Mouse (Mus musculus) lung, embryonic 14.5 days (tissue): Measurements from ENCODE around the gene Tmem115. TPM values are rescaled to one million over a fixed set of nuclear protein-coding genes. Genes with fewer than 3 reads are reported as not detected.
"Not testable (repeated sequence)": the region's sequence is repeated elsewhere in the genome, so short reads cannot be mapped to it uniquely, and the experiment has no call there.

Source experiments
- ATAC-seq: fragments of 200-750 bp; cut with Nextera tagmentation; 2 replicates; pipeline ENCODE4 v1.8.0; 2017; ENCODE audit warnings: mild to moderate bottlenecking, moderate TSS enrichment, moderate library complexity; ENCODE audit not compliant: insufficient read depth
- DNase-seq: peaks from one replicate; pipeline ENCODE4 v3.0.0-alpha.2; 2015
- H3K27ac ChIP-seq: fragments of 300-500 bp; sonication (generic); 2 replicates; pipeline ENCODE4 v1.5.1; 2014; ENCODE audit warnings: low read depth, mild to moderate bottlenecking, moderate library complexity
- H3K27me3 ChIP-seq: fragments of 300-500 bp; sonication (generic); 2 replicates; pipeline ENCODE4 v1.6.1; 2014; ENCODE audit warnings: low read length, control low read depth; ENCODE audit not compliant: insufficient read depth
- H3K36me3 ChIP-seq: fragments of 300-500 bp; sonication (generic); 2 replicates; pipeline ENCODE4 v1.6.1; 2014; ENCODE audit warnings: control low read depth; ENCODE audit not compliant: insufficient read depth
- H3K4me1 ChIP-seq: fragments of 300-500 bp; sonication (generic); 2 replicates; pipeline ENCODE4 v1.6.1; 2014; ENCODE audit warnings: antibody characterized with exemption, control low read depth; ENCODE audit not compliant: insufficient read depth
- H3K4me2 ChIP-seq: fragments of 300-500 bp; sonication (generic); 2 replicates; pipeline ENCODE4 v1.6.1; 2014; ENCODE audit warnings: mild to moderate bottlenecking
- H3K4me3 ChIP-seq: fragments of 300-500 bp; sonication (generic); 2 replicates; pipeline ENCODE4 v1.5.1; 2014; ENCODE audit warnings: low read depth, low read length
- H3K9ac ChIP-seq: fragments of 300-500 bp; sonication (generic); 2 replicates; pipeline ENCODE4 v1.6.1; 2014
- H3K9me3 ChIP-seq: fragments of 300-500 bp; sonication (generic); 2 replicates; pipeline ENCODE4 v1.6.1; 2016; ENCODE audit warnings: low read depth, low read length, control low read depth
- CTCF ChIP-seq: IDR thresholded peaks from 2 replicates; pipeline ENCODE4 v1.5.1; 2016; ENCODE audit warnings: antibody characterized with exemption, low read depth
- WGBS: fragments of 180-500 bp; shearing (Covaris S2); extraction: QIAGEN DNeasy Blood & Tissue Kit; methylation state at CpG from one replicate; pipeline ENCODE4 v1.1.7; 2014; 5-methylcytosine and 5-hydroxymethylcytosine counted together
- polyA plus RNA-seq: library from polyadenylated mRNA; unstranded; fragments of >200 nt; fragmentation: Nextera tagmentation; extraction: Ambion mirVana; gene quantifications from 2 replicates; pipeline ENCODE4 v1.2.1, GENCODE M21; 2014

The Tmem115 gene
- polyA plus RNA-seq, 1 experiment from 2014 or later: 45.3 TPM

DNA sequence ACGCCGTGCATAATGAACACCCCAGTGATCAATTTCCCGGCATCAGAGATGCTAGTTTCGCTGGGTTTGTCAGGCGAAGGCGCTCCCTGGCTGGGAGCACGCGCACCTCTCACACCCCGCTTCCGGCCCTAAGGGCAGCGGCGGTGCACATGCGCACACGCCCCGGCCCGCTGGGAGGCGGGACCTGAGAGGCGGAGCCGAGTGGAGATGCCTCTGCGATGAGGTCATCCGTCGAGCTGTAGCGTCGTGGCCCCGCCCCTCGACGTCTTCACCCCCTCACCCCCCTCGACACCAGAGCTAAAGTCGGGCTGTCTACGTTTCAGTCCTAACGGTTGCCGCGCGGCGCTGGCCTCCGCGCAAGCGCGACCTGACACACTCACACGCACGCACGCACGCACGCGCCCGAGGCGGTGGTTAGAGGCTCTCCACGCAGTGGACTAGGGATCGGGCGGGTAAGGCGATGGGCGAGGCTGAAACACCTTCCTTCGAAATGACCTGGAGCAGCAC, 20.6 kb downstream of the Tmem115 start:
- Histone ChIP-seq H3K4me2 (peak overlapping the region; percentile 97), H3K36me3 (peaks cover 32% of the 10 kb centered on the region), H3K27ac (peak overlapping the region; percentile 98), H3K4me1 (peaks cover 30% of the 10 kb centered on the region), H3K9me3 (no peaks in the 10 kb centered on the region), H3K9ac (peak overlapping the region; percentile 76), H3K4me3 (peak overlapping the region; percentile 68), H3K27me3 (no peaks in the 10 kb centered on the region)
- under 1% methylated on average over 53 of the region's 53 CpGs for WGBS
- DNase-seq (peak; percentile 99), ATAC-seq (peak; percentile 89)
- peak; percentile 35 for TF ChIP-seq CTCF

DNA sequence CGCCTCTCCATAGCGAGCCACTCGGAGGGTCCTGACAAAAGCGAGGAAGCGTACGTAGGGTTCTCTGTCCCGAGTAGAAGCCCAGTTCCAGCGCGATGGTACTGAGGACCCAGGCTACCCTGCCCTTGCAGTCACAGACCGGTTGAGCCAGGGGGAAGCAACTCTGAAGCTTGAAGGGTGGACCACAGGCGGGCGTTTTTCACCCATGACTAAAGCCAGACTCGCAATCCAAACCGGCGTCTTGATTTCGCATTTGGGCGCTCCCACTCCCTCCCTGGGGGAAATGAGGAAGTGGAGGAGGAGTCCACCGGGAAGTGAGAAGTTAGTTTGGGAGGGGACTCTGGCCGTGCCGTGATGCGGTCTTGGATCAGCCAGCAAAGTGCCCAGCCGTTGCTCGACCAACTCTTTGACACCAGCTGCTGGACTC, 21.3 kb downstream of the Tmem115 start:
- peak; percentile 79 for DNase-seq
- Histone ChIP-seq H3K36me3 (peaks cover 39% of the 10 kb centered on the region), H3K9me3 (no peaks in the 10 kb centered on the region), H3K4me2 (peak overlapping the region; percentile 97), H3K27me3 (no peaks in the 10 kb centered on the region), H3K4me1 (peaks cover 30% of the 10 kb centered on the region), H3K27ac (peak overlapping the region; percentile 98), H3K9ac (peak overlapping the region; percentile 76), H3K4me3 (peak overlapping the region; percentile 68)
- WGBS: under 1% methylated on average over 23 of the region's 23 CpGs
- no peak for TF ChIP-seq CTCF
- ATAC-seq: peak; percentile 12

DNA sequence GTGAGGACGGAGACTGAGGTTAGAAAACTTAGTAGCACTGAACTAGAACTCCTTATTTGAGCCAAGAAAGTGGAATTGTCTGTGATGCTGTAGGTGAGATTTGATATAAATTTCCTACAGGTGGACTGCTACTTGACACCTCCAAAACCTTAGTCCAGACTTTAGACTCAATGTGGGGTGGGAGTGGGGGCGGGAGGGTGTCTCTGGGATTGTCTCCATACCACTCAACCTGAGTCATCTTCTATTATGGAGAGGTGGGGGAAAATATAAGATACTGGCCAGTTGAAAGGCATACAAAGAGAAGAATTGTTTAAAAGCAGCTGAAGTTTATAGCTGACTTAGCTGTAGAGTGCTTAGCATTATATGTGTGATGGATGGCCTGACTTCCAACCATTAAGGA, 22.0 kb downstream of the Tmem115 start:
- peak overlapping the region; percentile 76 for H3K9ac ChIP-seq
- 28% methylated on average over 2 of the region's 2 CpGs for WGBS
- peaks cover 30% of the 10 kb centered on the region for H3K4me1 ChIP-seq
- TF ChIP-seq CTCF: no peak
- H3K9me3 ChIP-seq: no peaks in the 10 kb centered on the region
- H3K36me3 ChIP-seq: peaks cover 46% of the 10 kb centered on the region
- no peaks in the 10 kb centered on the region for H3K27me3 ChIP-seq
- peak overlapping the region; percentile 68 for H3K4me3 ChIP-seq
- peak overlapping the region; percentile 98; the same call in 1 of the 2 replicates for H3K27ac ChIP-seq
- H3K4me2 ChIP-seq: peak overlapping the region; percentile 97
- no peak for DNase-seq
- no peak for ATAC-seq

DNA sequence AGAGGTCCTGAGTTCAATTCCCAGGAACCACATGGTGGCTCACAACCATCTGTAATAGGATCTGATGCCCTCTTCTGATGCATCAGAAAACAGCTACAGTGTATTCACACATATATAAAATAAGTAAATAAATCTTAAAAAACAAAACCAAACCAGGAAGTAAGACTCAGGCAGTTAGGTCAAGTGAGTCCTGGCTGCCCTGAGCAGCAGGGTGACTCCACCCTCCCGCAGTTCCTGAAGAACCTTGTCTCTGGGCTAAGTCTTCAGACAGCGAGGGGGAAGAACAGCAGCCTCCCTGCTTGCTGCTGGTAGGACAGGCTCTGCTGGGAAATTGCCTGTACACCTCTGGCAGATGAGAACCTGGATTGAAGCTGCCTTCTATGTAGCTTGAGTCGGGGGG, 22.6 kb downstream of the Tmem115 start:
- H3K36me3 ChIP-seq: peaks cover 52% of the 10 kb centered on the region
- peaks cover 26% of the 10 kb centered on the region for H3K4me1 ChIP-seq
- 60% methylated on average over 3 of the region's 3 CpGs for WGBS
- no peaks in the 10 kb centered on the region for H3K27me3 ChIP-seq
- DNase-seq (no peak), ATAC-seq (no peak)
- H3K9me3 ChIP-seq: no peaks in the 10 kb centered on the region
- peak overlapping the region; percentile 97 for H3K4me2 ChIP-seq
- no peak overlapping the region for H3K27ac ChIP-seq
- TF ChIP-seq CTCF: no peak
- no peak overlapping the region; the same call in 1 of the 2 replicates for H3K9ac ChIP-seq
- H3K4me3 ChIP-seq: peak overlapping the region; percentile 68

DNA sequence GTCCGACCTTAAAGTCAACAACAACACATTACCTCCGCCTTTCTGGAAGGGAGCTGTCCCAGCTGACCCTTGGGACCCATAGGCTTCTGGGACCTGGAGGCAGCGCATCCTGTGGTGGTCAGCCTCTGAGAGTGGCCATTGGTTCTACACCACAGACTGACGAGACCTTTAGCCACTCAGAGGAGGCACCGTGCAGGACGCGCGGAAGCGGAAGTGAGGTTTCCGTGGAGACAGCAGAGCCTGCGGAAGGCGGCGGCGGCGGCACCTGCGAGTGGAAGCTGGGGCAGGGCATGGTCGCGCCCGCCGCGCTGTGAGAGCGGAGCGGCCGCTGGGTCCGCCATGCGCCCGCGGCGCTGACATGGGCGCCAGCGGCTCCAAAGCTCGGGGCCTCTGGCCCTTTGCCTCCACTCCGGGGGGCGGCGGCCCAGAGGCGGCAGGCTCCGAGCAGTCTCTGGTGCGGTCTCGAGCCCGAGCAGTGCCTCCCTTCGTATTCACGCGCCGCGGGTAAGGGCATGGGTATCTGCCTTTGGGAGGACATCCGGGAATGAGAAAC, 29.4 kb downstream of the Tmem115 start, which contains the start of gene Tusc2:
TSS of gene Tusc2 (plus strand) at position 227 of the 553 bp plus-strand sequence.
- DNase-seq (peak; percentile 96), ATAC-seq (peak; percentile 94)
- peaks cover 10% of the 10 kb centered on the region for H3K4me1 ChIP-seq
- H3K4me2 ChIP-seq: peak within 1 kb of the TSS; percentile 81
- H3K27me3 ChIP-seq: no peaks in the 10 kb centered on the region
- peak within 1 kb of the TSS; percentile 73 for H3K9ac ChIP-seq
- H3K9me3 ChIP-seq: no peaks in the 10 kb centered on the region
- under 1% methylated on average over 46 of the region's 46 CpGs for WGBS
- H3K36me3 ChIP-seq: peaks cover 62% of the 10 kb centered on the region
- peak within 1 kb of the TSS; percentile 88 for H3K4me3 ChIP-seq
- H3K27ac ChIP-seq: peak within 1 kb of the TSS; percentile 50; the same call in 1 of the 2 replicates
- TF ChIP-seq CTCF: no peak

DNA sequence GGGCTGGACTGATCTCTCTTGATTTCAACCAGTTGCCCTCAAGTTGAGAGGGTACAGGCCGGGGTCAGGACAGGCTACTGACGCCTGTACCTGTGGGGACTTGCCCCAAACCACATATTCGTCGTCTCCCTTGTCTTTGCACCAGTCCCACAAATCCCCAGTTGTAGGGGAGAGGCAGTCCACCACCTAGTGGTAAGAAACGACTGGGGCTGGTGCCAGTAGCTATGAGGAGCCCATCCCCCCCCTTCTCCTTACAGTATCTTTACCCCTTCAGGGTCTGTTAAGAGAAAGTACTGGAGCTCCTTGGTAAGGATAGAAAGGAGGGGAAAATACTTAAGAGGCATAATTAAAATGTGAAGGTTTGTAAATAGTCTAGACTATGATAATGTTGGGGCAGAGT, 31.8 kb downstream of the Tmem115 start:
- WGBS: 43% methylated on average over 5 of the region's 5 CpGs
- not testable (repeated sequence) for DNase-seq, H3K9ac ChIP-seq, H3K9me3 ChIP-seq, H3K27ac ChIP-seq, H3K27me3 ChIP-seq, ATAC-seq
- peaks cover 18% of the 10 kb centered on the region for H3K4me1 ChIP-seq
- peak overlapping the region; percentile 50 for H3K4me2 ChIP-seq
- H3K4me3 ChIP-seq: peak overlapping the region; percentile 11
- H3K36me3 ChIP-seq: peaks cover 41% of the 10 kb centered on the region
- TF ChIP-seq CTCF: peak; percentile 41

DNA sequence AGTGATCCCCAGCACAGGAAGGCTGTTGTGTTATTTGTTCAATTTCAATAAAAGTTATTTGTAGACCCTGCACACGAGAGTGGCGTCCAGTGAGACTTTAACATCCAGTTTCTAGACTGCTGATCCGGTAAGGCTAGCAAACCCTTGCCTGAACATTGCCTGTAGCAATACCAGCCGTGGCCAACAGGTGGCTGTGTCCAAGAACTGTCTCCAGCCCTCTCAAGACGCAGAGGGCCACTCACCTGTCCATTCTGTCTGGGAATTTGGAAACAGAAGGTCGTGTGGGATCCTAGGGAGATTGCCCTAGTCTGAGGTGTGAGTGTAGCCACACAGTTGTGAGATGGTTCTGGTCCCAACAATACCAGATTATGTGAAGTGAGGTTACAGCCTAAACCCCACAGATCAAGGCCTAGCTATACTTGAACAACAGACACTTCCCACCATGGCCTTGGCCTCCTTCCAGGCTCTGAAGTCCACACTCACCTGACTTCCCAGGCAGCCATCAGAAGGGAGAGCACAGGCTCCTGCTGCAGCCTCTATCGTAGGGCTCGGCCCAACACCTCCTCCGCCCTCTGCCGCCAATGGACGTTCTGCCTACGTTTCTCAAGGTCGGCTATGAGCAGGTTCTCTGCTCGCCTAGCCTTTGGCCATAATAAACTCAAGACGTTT, 32.4 kb downstream of the Tmem115 start:
- Histone ChIP-seq H3K36me3 (peaks cover 41% of the 10 kb centered on the region), H3K4me3 (peak overlapping the region; percentile 13; the same call in 1 of the 2 replicates), H3K27me3 (no peaks in the 10 kb centered on the region), H3K4me2 (peak overlapping the region; percentile 50), H3K9me3 (no peaks in the 10 kb centered on the region), H3K4me1 (peaks cover 24% of the 10 kb centered on the region), H3K9ac (no peak overlapping the region), H3K27ac (peak overlapping the region; percentile 80)
- no peak for ATAC-seq
- TF ChIP-seq CTCF: peak; percentile 91
- WGBS: 51% methylated on average over 15 of the region's 15 CpGs
- DNase-seq: peak; percentile 91
